Mouse (Mus musculus) thymus, adult 2 months (tissue): ENCODE data around the gene Cdv3.

Experiments used
- CTCF ChIP-seq: fragments of 200-500 bp; IDR thresholded peaks from 2 replicates; pipeline ENCODE4 v1.5.1; 2012; ENCODE audit warnings: mild to moderate bottlenecking, control low read depth, low read length, moderate library complexity, borderline replicate concordance; ENCODE audit not compliant: control insufficient read depth, poor library complexity, insufficient read depth; ENCODE audit errors: extremely low read depth
- POLR2A ChIP-seq: fragments of 200-500 bp; IDR thresholded peaks from 2 replicates; pipeline ENCODE4 v1.6.1; 2012; ENCODE audit warnings: mild to moderate bottlenecking, low read length, control low read depth, moderate library complexity; ENCODE audit not compliant: control insufficient read depth, poor library complexity, insufficient read depth; ENCODE audit errors: extremely low read depth

GRCm38 (mm10) chr9:103336912-103337311 lies 28.7 kb downstream of the Cdv3 start:
- no peak for TF ChIP-seq CTCF
- TF ChIP-seq POLR2A: no peak
